Mouse (Mus musculus) kidney, embryonic 16.5 days (tissue): ENCODE data around the gene Slc4a1. TPM values are rescaled to one million over a fixed set of nuclear protein-coding genes. Genes with fewer than 3 reads are reported as not detected.
A peak's percentile ranks its signal among the peaks of the same experiment; 100 is the strongest.
"Not testable (repeated sequence)": the region's sequence is repeated elsewhere in the genome, so short reads cannot be mapped to it uniquely, and the experiment has no call there.

ENCODE experiments used
- ATAC-seq: fragments of 200-750 bp; cut with Nextera tagmentation; 2 replicates; pipeline ENCODE4 v1.8.0; 2017; ENCODE audit warnings: moderate TSS enrichment; ENCODE audit not compliant: low FRiP score, low TSS enrichment
- H3K27ac ChIP-seq: fragments of 300-500 bp; sonication (generic); 2 replicates; pipeline ENCODE4 v1.5.1; 2014; ENCODE audit warnings: low read length
- H3K27me3 ChIP-seq: fragments of 300-500 bp; sonication (generic); 2 replicates; pipeline ENCODE4 v1.6.1; 2014; ENCODE audit warnings: low read length, control low read depth, mixed read lengths; ENCODE audit not compliant: insufficient read depth
- H3K36me3 ChIP-seq: fragments of 300-500 bp; sonication (generic); 2 replicates; pipeline ENCODE4 v1.6.1; 2014; ENCODE audit warnings: low read length, control low read depth, mixed read lengths; ENCODE audit not compliant: insufficient read depth
- H3K4me1 ChIP-seq: fragments of 300-500 bp; sonication (generic); 2 replicates; pipeline ENCODE4 v1.6.1; 2014; ENCODE audit warnings: low read length, control low read depth, mixed read lengths; ENCODE audit not compliant: insufficient read depth
- H3K4me2 ChIP-seq: fragments of 300-500 bp; sonication (generic); replicated peaks from 2 replicates; pipeline ENCODE4 v1.6.1; 2014; ENCODE audit warnings: low read depth, low read length
- H3K4me3 ChIP-seq: fragments of 300-500 bp; sonication (generic); 2 replicates; pipeline ENCODE4 v1.5.1; 2014; ENCODE audit warnings: mild to moderate bottlenecking, low read length
- H3K9ac ChIP-seq: fragments of 300-500 bp; sonication (generic); replicated peaks from 2 replicates; pipeline ENCODE4 v1.6.1; 2014; ENCODE audit warnings: low read length
- H3K9me3 ChIP-seq: fragments of 300-500 bp; sonication (generic); 2 replicates; pipeline ENCODE4 v1.6.1; 2016; ENCODE audit warnings: low read length, control low read depth
- WGBS: fragments of 180-500 bp; shearing (Covaris S2); extraction: QIAGEN DNeasy Blood & Tissue Kit; methylation state at CpG from one replicate; pipeline ENCODE4 v1.1.7; 2014; 5-methylcytosine and 5-hydroxymethylcytosine counted together
- polyA plus RNA-seq: library from polyadenylated mRNA; unstranded; fragments of >200 nt; fragmentation: Nextera tagmentation; extraction: Ambion mirVana; gene quantifications from 2 replicates; pipeline ENCODE4 v1.2.1, GENCODE M21; 2015

Slc4a1 gene
- polyA plus RNA-seq: 9.0 and 9.6 TPM in 2 replicates

- H3K9me3 ChIP-seq, H3K4me1 ChIP-seq, H3K4me3 ChIP-seq, H3K4me2 ChIP-seq, H3K27me3 ChIP-seq, H3K27ac ChIP-seq, H3K36me3 ChIP-seq, ATAC-seq, H3K9ac ChIP-seq: not testable (repeated sequence)
- WGBS: 79% methylated on average over 7 of the region's 8 CpGs
Observed at GRCm38 (mm10) chr11:102366103-102366502, at the start of gene Slc4a1. TSS of gene Slc4a1 (minus strand) at chr11:102366203.

GRCm38 (mm10) chr11:102415034-102415802, 49.2 kb upstream of the Slc4a1 start:
- H3K9me3 ChIP-seq: peaks cover 3% of the 10 kb centered on the region; the same call in 1 of the 2 replicates
- no peaks in the 10 kb centered on the region for H3K4me1 ChIP-seq
- H3K27me3 ChIP-seq: no peaks in the 10 kb centered on the region
- H3K4me3 ChIP-seq: no peak overlapping the region
- 67% methylated on average over 10 of the region's 10 CpGs for WGBS
- H3K27ac ChIP-seq: no peak overlapping the region
- no peak overlapping the region for H3K9ac ChIP-seq
- H3K4me2 ChIP-seq: no peak overlapping the region
- ATAC-seq: no peak
- H3K36me3 ChIP-seq: no peaks in the 10 kb centered on the region

- H3K27me3 ChIP-seq: no peaks in the 10 kb centered on the region
- no peaks in the 10 kb centered on the region for H3K9me3 ChIP-seq
- H3K4me1 ChIP-seq: peaks cover 10% of the 10 kb centered on the region; the same call in 1 of the 2 replicates
- no peak overlapping the region for H3K27ac ChIP-seq
- 66% methylated on average over 8 of the region's 8 CpGs for WGBS
- H3K36me3 ChIP-seq: no peaks in the 10 kb centered on the region
- H3K4me2 ChIP-seq: no peak overlapping the region
- H3K9ac ChIP-seq: no peak overlapping the region
- no peak overlapping the region for H3K4me3 ChIP-seq
- no peak for ATAC-seq
Observed at GRCm38 (mm10) chr11:102413059-102413458, 47.1 kb upstream of the Slc4a1 start.

- Histone ChIP-seq H3K27ac (no peak overlapping the region), H3K9ac (no peak overlapping the region), H3K4me3 (no peak overlapping the region), H3K4me2 (no peak overlapping the region), H3K4me1 (peaks cover 10% of the 10 kb centered on the region; the same call in 1 of the 2 replicates), H3K9me3 (no peaks in the 10 kb centered on the region), H3K36me3 (no peaks in the 10 kb centered on the region), H3K27me3 (no peaks in the 10 kb centered on the region)
- 6% methylated on average over 11 of the region's 11 CpGs for WGBS
- no peak for ATAC-seq
Observed at GRCm38 (mm10) chr11:102411704-102412103, 45.7 kb upstream of the Slc4a1 start.

- no peaks in the 10 kb centered on the region for H3K9me3 ChIP-seq
- H3K4me3 ChIP-seq: no peak overlapping the region
- no peaks in the 10 kb centered on the region for H3K36me3 ChIP-seq
- H3K4me2 ChIP-seq: no peak overlapping the region
- WGBS: 72% methylated on average over 3 of the region's 3 CpGs
- no peaks in the 10 kb centered on the region for H3K27me3 ChIP-seq
- no peak for ATAC-seq
- no peak overlapping the region for H3K9ac ChIP-seq
- H3K27ac ChIP-seq: no peak overlapping the region
- peaks cover 15% of the 10 kb centered on the region for H3K4me1 ChIP-seq
Observed at GRCm38 (mm10) chr11:102411061-102411460, 45.1 kb upstream of the Slc4a1 start.

GRCm38 (mm10) chr11:102410345-102410744, 44.3 kb upstream of the Slc4a1 start:
- not testable (repeated sequence) for H3K27me3 ChIP-seq, H3K9ac ChIP-seq, H3K4me2 ChIP-seq, H3K4me3 ChIP-seq, H3K36me3 ChIP-seq, H3K9me3 ChIP-seq, H3K27ac ChIP-seq, ATAC-seq
- WGBS: 88% methylated on average over 3 of the region's 3 CpGs
- H3K4me1 ChIP-seq: peaks cover 22% of the 10 kb centered on the region

GRCm38 (mm10) chr11:102409795-102410330, 43.9 kb upstream of the Slc4a1 start:
- H3K36me3 ChIP-seq: no peaks in the 10 kb centered on the region
- H3K27ac ChIP-seq: peak overlapping the region; percentile 91; the same call in 1 of the 2 replicates
- no peak for ATAC-seq
- peak overlapping the region; percentile 15; the same call in 1 of the 2 replicates for H3K9ac ChIP-seq
- peaks cover 26% of the 10 kb centered on the region for H3K4me1 ChIP-seq
- H3K4me3 ChIP-seq: no peak overlapping the region
- no peaks in the 10 kb centered on the region for H3K27me3 ChIP-seq
- WGBS: 82% methylated on average over 3 of the region's 3 CpGs
- H3K4me2 ChIP-seq: no peak overlapping the region
- no peaks in the 10 kb centered on the region for H3K9me3 ChIP-seq

GRCm38 (mm10) chr11:102408888-102409794, 43.1 kb upstream of the Slc4a1 start:
- H3K27ac ChIP-seq: peak overlapping the region; percentile 91
- H3K36me3 ChIP-seq: peaks cover under 1% of the 10 kb centered on the region; the same call in 1 of the 2 replicates
- H3K4me3 ChIP-seq: peak overlapping the region; percentile 79
- H3K4me2 ChIP-seq: peak overlapping the region; percentile 72
- peaks cover 26% of the 10 kb centered on the region for H3K4me1 ChIP-seq
- H3K27me3 ChIP-seq: no peaks in the 10 kb centered on the region
- H3K9ac ChIP-seq: peak overlapping the region; percentile 60
- no peaks in the 10 kb centered on the region for H3K9me3 ChIP-seq
- no peak for ATAC-seq
- WGBS: 33% methylated on average over 15 of the region's 15 CpGs

GRCm38 (mm10) chr11:102408344-102408876, 42.4 kb upstream of the Slc4a1 start:
- H3K9ac ChIP-seq: peak overlapping the region; percentile 92
- under 1% methylated on average over 32 of the region's 32 CpGs for WGBS
- H3K4me3 ChIP-seq: peak overlapping the region; percentile 79
- H3K27me3 ChIP-seq: no peaks in the 10 kb centered on the region
- H3K27ac ChIP-seq: peak overlapping the region; percentile 98
- no peaks in the 10 kb centered on the region for H3K9me3 ChIP-seq
- ATAC-seq: peak; percentile 94
- peak overlapping the region; percentile 72 for H3K4me2 ChIP-seq
- peaks cover 8% of the 10 kb centered on the region for H3K36me3 ChIP-seq
- H3K4me1 ChIP-seq: peaks cover 26% of the 10 kb centered on the region
